Mouse (Mus musculus): ENCODE results near the gene Lrrc29. TPM values are rescaled to one million over a fixed set of nuclear protein-coding genes. Genes with fewer than 3 reads are reported as not detected.

Lrrc29 gene
- polyA plus RNA-seq, 1 experiment from 2014 or later, result 1.1 TPM

DNA sequence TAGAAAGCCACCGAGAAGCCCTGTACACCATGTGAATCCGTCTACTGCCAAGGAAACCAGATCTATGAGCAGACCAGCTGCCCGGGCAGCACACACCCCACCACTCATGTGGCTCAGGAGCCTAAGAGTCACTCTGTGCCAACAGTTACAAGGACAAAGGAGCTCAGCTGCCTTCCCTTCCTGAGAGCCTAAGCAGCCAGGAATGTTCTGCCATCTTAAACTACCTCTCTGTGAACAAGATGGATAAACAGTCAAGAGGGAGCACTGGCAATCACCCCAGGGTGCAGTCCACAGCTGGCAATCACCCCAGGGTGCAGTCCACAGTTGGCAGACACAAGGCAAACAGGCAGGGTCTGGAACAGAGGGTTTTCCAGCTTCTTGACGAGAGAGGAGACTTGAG, 8.1 kb downstream of the Lrrc29 start:
- DNase-seq (ENCODE audit: low spot score, missing footprints) (no peak), ATAC-seq (ENCODE audit: low FRiP score) (no peak)
- Histone ChIP-seq H3K27me3 (ENCODE audit: control insufficient read depth, insufficient read depth, low read length) (no peaks in the 10 kb centered on the region), H3K36me3 (ENCODE audit: control insufficient read depth, insufficient read depth, low read length) (peaks cover 5% of the 10 kb centered on the region), H3K4me2 (no peak overlapping the region), H3K27ac (ENCODE audit: low read depth, low read length) (no peak overlapping the region), H3K9me3 (ENCODE audit: control insufficient read depth, low read length) (no peaks in the 10 kb centered on the region), H3K9ac (ENCODE audit: low read length) (no peak overlapping the region), H3K4me3 (ENCODE audit: low read depth, low read length) (no peak overlapping the region), H3K4me1 (ENCODE audit: control insufficient read depth, insufficient read depth, low read length) (no peaks in the 10 kb centered on the region)
- whole genome bisulfite sequencing, result 92% methylated on average over 4 of the region's 4 CpGs

DNA sequence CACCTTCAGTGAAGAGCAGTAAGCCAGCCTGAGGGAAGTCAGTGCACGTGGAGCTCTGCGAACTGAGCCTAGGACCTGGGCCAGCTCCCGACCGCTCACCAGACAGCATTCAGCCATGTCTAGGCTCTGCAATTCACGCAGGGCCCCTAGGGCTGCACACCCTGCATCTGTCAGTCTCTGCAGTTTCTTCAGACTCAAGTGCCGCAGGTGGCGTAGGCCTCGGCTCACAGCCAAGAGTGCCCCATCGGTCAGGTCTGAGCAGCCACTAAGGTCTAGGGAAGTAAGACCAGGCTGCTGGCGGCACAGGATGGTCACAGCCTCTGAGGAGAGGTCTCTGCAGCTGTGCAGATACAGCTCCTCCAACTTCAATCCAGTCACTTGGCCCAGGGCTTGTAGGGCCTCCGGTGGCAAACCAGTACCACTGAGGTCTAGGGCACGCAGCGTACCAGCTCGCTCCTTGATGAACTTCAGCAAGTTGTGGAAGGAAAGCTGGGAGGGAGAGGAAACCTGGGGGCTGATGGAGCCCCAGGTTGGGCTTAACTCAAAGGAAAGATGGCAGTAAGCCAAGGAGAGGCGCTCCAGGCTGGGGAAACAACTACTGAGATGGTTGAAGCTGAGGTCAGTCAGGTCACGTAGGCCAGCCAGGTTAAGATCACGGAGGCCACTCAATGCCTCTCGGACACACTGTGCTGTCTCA, 10.9 kb downstream of the Lrrc29 start:
- H3K9me3 ChIP-seq (ENCODE audit: control insufficient read depth, low read length), result no peaks in the 10 kb centered on the region
- WGBS, result 93% methylated on average over 18 of the region's 18 CpGs
- H3K4me2 ChIP-seq, result no peak overlapping the region
- ATAC-seq (ENCODE audit: low FRiP score), result no peak
- H3K4me3 ChIP-seq (ENCODE audit: low read depth, low read length), result no peak overlapping the region
- peaks cover 7% of the 10 kb centered on the region for H3K36me3 ChIP-seq (ENCODE audit: control insufficient read depth, insufficient read depth, low read length)
- H3K27me3 ChIP-seq (ENCODE audit: control insufficient read depth, insufficient read depth, low read length), result no peaks in the 10 kb centered on the region
- no peaks in the 10 kb centered on the region for H3K4me1 ChIP-seq (ENCODE audit: control insufficient read depth, insufficient read depth, low read length)
- peak; percentile 69 for DNase-seq (ENCODE audit: low spot score, missing footprints)
- no peak overlapping the region for H3K9ac ChIP-seq (ENCODE audit: low read length)
- no peak overlapping the region for H3K27ac ChIP-seq (ENCODE audit: low read depth, low read length)

DNA sequence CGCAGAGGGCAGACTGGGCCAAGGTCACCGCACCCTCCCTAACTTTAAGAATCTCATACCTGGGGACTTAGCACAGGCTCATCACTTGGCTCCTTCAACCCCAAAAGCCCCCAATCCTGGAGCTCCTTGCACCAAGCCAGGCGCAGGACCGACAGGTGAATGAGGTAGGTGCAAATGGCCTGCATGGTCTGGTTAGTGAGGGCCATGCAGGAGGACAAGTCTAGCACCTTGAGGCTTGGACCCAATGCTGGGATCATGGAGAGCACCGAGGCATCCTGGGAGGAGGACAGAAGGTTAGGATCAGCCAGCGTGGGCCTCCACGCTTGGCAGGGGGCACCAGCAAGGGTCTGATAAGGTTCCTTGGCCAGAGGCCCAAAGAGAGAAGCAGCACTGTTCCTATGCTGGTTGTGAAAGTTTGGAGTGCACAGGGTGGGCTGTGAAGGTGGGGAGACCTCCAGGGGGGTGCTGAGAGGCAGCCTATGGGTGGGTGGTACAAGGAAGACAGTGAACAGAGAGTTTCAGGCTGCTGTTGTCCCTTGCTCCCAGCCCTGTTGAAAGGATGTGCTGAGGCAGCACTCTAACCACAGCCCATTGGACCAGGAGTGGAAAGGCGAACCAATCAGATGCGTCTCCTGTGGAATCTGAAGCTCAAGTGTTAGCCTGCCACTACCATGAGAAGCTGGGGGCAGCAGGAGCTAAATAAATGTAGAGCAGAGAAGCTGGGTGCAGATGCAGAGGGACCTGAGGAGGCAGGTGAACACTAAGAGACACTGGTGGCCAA, 12.3 kb downstream of the Lrrc29 start:
- Histone ChIP-seq H3K4me2 (no peak overlapping the region), H3K4me3 (ENCODE audit: low read depth, low read length) (no peak overlapping the region), H3K9me3 (ENCODE audit: control insufficient read depth, low read length) (no peaks in the 10 kb centered on the region), H3K9ac (ENCODE audit: low read length) (no peak overlapping the region), H3K27me3 (ENCODE audit: control insufficient read depth, insufficient read depth, low read length) (no peaks in the 10 kb centered on the region), H3K4me1 (ENCODE audit: control insufficient read depth, insufficient read depth, low read length) (no peaks in the 10 kb centered on the region), H3K27ac (ENCODE audit: low read depth, low read length) (no peak overlapping the region), H3K36me3 (ENCODE audit: control insufficient read depth, insufficient read depth, low read length) (peaks cover 7% of the 10 kb centered on the region)
- ATAC-seq (ENCODE audit: low FRiP score) (no peak), DNase-seq (ENCODE audit: low spot score, missing footprints) (peak; percentile 65)
- 82% methylated on average over 9 of the region's 9 CpGs for WGBS

- DNase-seq (ENCODE audit: low spot score, missing footprints) (peak; percentile 53), ATAC-seq (ENCODE audit: low FRiP score) (no peak)
- H3K4me1 ChIP-seq (ENCODE audit: control insufficient read depth, insufficient read depth, low read length), result no peaks in the 10 kb centered on the region
- no peak overlapping the region for H3K27ac ChIP-seq (ENCODE audit: low read depth, low read length)
- 86% methylated on average over 8 of the region's 8 CpGs for WGBS
- no peak overlapping the region for H3K9ac ChIP-seq (ENCODE audit: low read length)
- H3K4me2 ChIP-seq, result no peak overlapping the region
- H3K27me3 ChIP-seq (ENCODE audit: control insufficient read depth, insufficient read depth, low read length), result no peaks in the 10 kb centered on the region
- no peaks in the 10 kb centered on the region for H3K9me3 ChIP-seq (ENCODE audit: control insufficient read depth, low read length)
- no peak overlapping the region for H3K4me3 ChIP-seq (ENCODE audit: low read depth, low read length)
- H3K36me3 ChIP-seq (ENCODE audit: control insufficient read depth, insufficient read depth, low read length), result peaks cover 10% of the 10 kb centered on the region
Measured at GRCm38 (mm10) chr8:105312891-105313481, 13.1 kb downstream of the Lrrc29 start.

DNA sequence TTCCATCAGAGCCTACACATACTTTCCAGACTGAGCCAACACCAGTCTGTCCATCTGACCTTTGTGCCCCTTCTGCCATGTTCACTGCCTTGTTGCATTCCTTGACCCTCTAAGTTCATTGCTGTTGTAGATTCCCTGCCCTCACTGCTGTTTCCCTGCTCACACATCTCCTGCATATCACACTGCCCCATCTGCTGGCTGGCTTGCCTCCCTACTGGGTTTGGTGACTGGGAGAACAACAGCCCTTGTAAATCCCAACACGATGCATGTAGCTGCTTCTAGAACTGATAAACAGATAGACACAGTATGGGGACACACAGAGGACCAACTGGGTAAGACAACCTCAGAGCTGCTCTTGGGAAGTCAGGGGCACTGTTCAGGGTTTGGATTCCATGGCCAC, 14.4 kb downstream of the Lrrc29 start:
- no peak for ATAC-seq (ENCODE audit: low FRiP score)
- 79% methylated on average over 1 of the region's 1 CpGs for WGBS

DNA sequence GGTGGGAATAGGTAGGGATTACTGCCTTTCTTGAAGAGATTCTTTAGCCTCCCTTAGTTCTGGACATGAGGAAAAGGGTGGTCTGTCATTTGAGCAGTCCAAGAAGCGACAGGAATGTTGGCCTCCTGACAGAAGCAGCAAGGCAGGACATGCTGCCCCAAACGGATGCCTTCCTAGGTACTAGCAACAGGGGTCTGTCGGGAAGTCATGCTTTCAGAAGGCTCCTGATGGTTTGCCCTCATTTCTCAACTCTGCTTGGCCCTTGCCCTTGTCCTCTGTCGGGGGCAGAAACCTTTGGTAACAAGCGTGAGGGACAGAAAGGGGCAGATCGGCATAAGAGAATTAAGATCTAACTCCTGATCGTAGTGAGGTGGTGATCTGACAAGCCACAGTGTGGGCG, 16.0 kb downstream of the Lrrc29 start:
- Histone ChIP-seq H3K4me1 (ENCODE audit: control insufficient read depth, insufficient read depth, low read length) (peaks cover 8% of the 10 kb centered on the region), H3K27me3 (ENCODE audit: control insufficient read depth, insufficient read depth, low read length) (no peaks in the 10 kb centered on the region), H3K36me3 (ENCODE audit: control insufficient read depth, insufficient read depth, low read length) (peaks cover 15% of the 10 kb centered on the region), H3K27ac (ENCODE audit: low read depth, low read length) (no peak overlapping the region), H3K9ac (ENCODE audit: low read length) (no peak overlapping the region), H3K9me3 (ENCODE audit: control insufficient read depth, low read length) (no peaks in the 10 kb centered on the region), H3K4me3 (ENCODE audit: low read depth, low read length) (no peak overlapping the region), H3K4me2 (no peak overlapping the region)
- DNase-seq (ENCODE audit: low spot score, missing footprints), result peak; percentile 44
- 85% methylated on average over 8 of the region's 8 CpGs for WGBS
- ATAC-seq (ENCODE audit: low FRiP score), result no peak

More for the DNA sequence above, 14.4 kb downstream of the Lrrc29 start:
- Histone ChIP-seq H3K9me3 (ENCODE audit: control insufficient read depth, low read length) (no peaks in the 10 kb centered on the region), H3K27me3 (ENCODE audit: control insufficient read depth, insufficient read depth, low read length) (no peaks in the 10 kb centered on the region), H3K4me2 (no peak overlapping the region), H3K4me1 (ENCODE audit: control insufficient read depth, insufficient read depth, low read length) (no peaks in the 10 kb centered on the region), H3K36me3 (ENCODE audit: control insufficient read depth, insufficient read depth, low read length) (peaks cover 15% of the 10 kb centered on the region), H3K4me3 (ENCODE audit: low read depth, low read length) (no peak overlapping the region), H3K9ac (ENCODE audit: low read length) (no peak overlapping the region), H3K27ac (ENCODE audit: low read depth, low read length) (no peak overlapping the region)
- DNase-seq (ENCODE audit: low spot score, missing footprints), result peak; percentile 56

GRCm38 (mm10) chr8:105309142-105309847, 16.8 kb downstream of the Lrrc29 start:
- Histone ChIP-seq H3K36me3 (ENCODE audit: control insufficient read depth, insufficient read depth, low read length) (peaks cover 15% of the 10 kb centered on the region), H3K27ac (ENCODE audit: low read depth, low read length) (no peak overlapping the region), H3K9ac (ENCODE audit: low read length) (no peak overlapping the region), H3K27me3 (ENCODE audit: control insufficient read depth, insufficient read depth, low read length) (no peaks in the 10 kb centered on the region), H3K4me3 (ENCODE audit: low read depth, low read length) (no peak overlapping the region), H3K4me1 (ENCODE audit: control insufficient read depth, insufficient read depth, low read length) (peaks cover 8% of the 10 kb centered on the region), H3K4me2 (no peak overlapping the region), H3K9me3 (ENCODE audit: control insufficient read depth, low read length) (no peaks in the 10 kb centered on the region)
- 86% methylated on average over 15 of the region's 15 CpGs for WGBS
- peak; percentile 44 for DNase-seq (ENCODE audit: low spot score, missing footprints)
- ATAC-seq (ENCODE audit: low FRiP score), result no peak

DNA sequence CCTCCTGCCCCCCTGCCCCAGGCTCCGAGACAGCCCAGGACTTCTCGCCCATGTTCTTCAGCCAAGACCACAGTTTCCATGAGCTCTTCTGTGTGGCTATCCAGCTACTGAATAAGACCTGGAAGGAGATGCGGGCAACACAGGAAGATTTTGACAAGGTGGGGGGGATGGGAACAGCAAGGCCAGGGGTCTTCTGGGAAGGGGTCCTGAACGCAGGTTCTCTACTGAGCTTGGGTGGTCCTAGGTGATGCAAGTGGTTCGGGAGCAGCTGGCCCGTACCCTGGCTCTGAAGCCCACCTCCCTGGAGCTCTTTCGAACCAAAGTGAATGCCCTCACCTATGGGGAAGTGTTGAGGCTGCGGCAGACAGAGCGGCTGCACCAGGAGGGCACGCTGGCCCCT, 17.6 kb downstream of the Lrrc29 start:
- no peak overlapping the region for H3K4me2 ChIP-seq
- no peak for ATAC-seq (ENCODE audit: low FRiP score)
- no peak for DNase-seq (ENCODE audit: low spot score, missing footprints)
- peaks cover 8% of the 10 kb centered on the region for H3K4me1 ChIP-seq (ENCODE audit: control insufficient read depth, insufficient read depth, low read length)
- H3K27ac ChIP-seq (ENCODE audit: low read depth, low read length), result no peak overlapping the region
- H3K27me3 ChIP-seq (ENCODE audit: control insufficient read depth, insufficient read depth, low read length), result no peaks in the 10 kb centered on the region
- H3K9me3 ChIP-seq (ENCODE audit: control insufficient read depth, low read length), result no peaks in the 10 kb centered on the region
- no peak overlapping the region for H3K4me3 ChIP-seq (ENCODE audit: low read depth, low read length)
- H3K9ac ChIP-seq (ENCODE audit: low read length), result no peak overlapping the region
- peaks cover 13% of the 10 kb centered on the region; the same call in 1 of the 2 replicates for H3K36me3 ChIP-seq (ENCODE audit: control insufficient read depth, insufficient read depth, low read length)
- WGBS, result 92% methylated on average over 10 of the region's 10 CpGs
